Mouse (Mus musculus) embryonic facial prominence, embryonic 15.5 days (tissue): ENCODE data around the gene Kcnj15. TPM values are rescaled to one million over a fixed set of nuclear protein-coding genes. Genes with fewer than 3 reads are reported as not detected.

Experiments
- ATAC-seq: fragments of 200-750 bp; cut with Nextera tagmentation; 2 replicates; pipeline ENCODE4 v1.8.0; 2017; ENCODE audit warnings: low read depth, moderate TSS enrichment; ENCODE audit not compliant: insufficient number of reproducible peaks, low FRiP score, low TSS enrichment
- H3K27ac ChIP-seq: fragments of 300-500 bp; sonication (generic); replicated peaks from 2 replicates; pipeline ENCODE4 v1.5.1; 2015; ENCODE audit warnings: mild to moderate bottlenecking, inconsistent platforms
- H3K27me3 ChIP-seq: fragments of 300-500 bp; sonication (generic); 2 replicates; pipeline ENCODE4 v1.6.1; 2015; ENCODE audit warnings: inconsistent platforms
- H3K36me3 ChIP-seq: fragments of 300-500 bp; sonication (generic); 2 replicates; pipeline ENCODE4 v1.6.1; 2015; ENCODE audit warnings: mild to moderate bottlenecking, inconsistent platforms
- H3K4me1 ChIP-seq: fragments of 300-500 bp; sonication (generic); 2 replicates; pipeline ENCODE4 v1.6.1; 2015; ENCODE audit warnings: inconsistent platforms
- H3K4me2 ChIP-seq: fragments of 300-500 bp; sonication (generic); replicated peaks from 2 replicates; pipeline ENCODE4 v1.6.1; 2015; ENCODE audit warnings: mild to moderate bottlenecking, inconsistent platforms
- H3K4me3 ChIP-seq: fragments of 300-500 bp; sonication (generic); replicated peaks from 2 replicates; pipeline ENCODE4 v1.5.1; 2015; ENCODE audit warnings: mild to moderate bottlenecking, inconsistent platforms
- H3K9ac ChIP-seq: fragments of 300-500 bp; sonication (generic); 2 replicates; pipeline ENCODE4 v1.6.1; 2015; ENCODE audit warnings: inconsistent platforms
- H3K9me3 ChIP-seq: fragments of 300-500 bp; sonication (generic); replicated peaks from 2 replicates; pipeline ENCODE4 v1.6.1; 2016; ENCODE audit warnings: inconsistent platforms
- WGBS: fragments of 180-500 bp; shearing (Covaris S2); methylation state at CpG from one replicate; pipeline ENCODE4 v1.1.7; 2015; 5-methylcytosine and 5-hydroxymethylcytosine counted together
- polyA plus RNA-seq: library from polyadenylated mRNA; unstranded; fragments of >200 nt; fragmentation: Nextera tagmentation; extraction: Ambion mirVana; gene quantifications from 2 replicates; pipeline ENCODE4 v1.2.1, GENCODE M21; 2015

The Kcnj15 gene
- 4.4 and 4.7 TPM in 2 replicates for polyA plus RNA-seq

GRCm38 (mm10) chr16:95257266-95257894, at the start of gene Kcnj15:
Kcnj15 (plus strand) TSS chr16:95257558.
- ATAC-seq, result no peak
- H3K9me3 ChIP-seq, result no peaks in the 10 kb centered on the region
- peaks cover 30% of the 10 kb centered on the region for H3K4me1 ChIP-seq
- H3K27me3 ChIP-seq, result no peaks in the 10 kb centered on the region
- no peak within 1 kb of the TSS for H3K9ac ChIP-seq
- WGBS, result 24% methylated on average over 6 of the region's 6 CpGs
- no peaks in the 10 kb centered on the region for H3K36me3 ChIP-seq
- H3K27ac ChIP-seq, result peak within 1 kb of the TSS; percentile 60; the same call in 1 of the 2 replicates
- H3K4me3 ChIP-seq, result peak within 1 kb of the TSS; percentile 23
- H3K4me2 ChIP-seq, result peak within 1 kb of the TSS; percentile 22; the same call in 1 of the 2 replicates

DNA sequence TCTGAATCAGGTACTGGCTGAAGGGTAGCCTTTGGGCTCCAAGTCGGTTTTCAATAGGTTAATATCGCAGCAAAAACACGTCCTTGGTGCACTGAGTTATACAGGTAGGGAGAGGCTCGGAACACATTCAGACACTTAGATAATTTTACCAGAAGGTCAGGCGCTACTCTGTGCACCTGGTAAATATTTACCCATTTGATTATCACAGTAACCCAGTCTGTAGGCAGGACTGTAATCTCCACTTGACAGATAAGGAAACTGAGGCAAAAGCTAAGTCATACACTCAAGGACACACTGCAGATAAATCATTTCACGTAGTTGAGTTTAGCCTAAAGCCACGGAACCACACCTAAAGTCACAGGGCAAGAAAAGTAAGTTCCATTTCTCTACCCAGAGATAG, 49.1 kb upstream of the Kcnj15 start:
- no peak overlapping the region for H3K9ac ChIP-seq
- no peaks in the 10 kb centered on the region for H3K36me3 ChIP-seq
- no peaks in the 10 kb centered on the region for H3K9me3 ChIP-seq
- no peak overlapping the region for H3K4me3 ChIP-seq
- WGBS, result 82% methylated on average over 7 of the region's 7 CpGs
- ATAC-seq, result no peak
- no peaks in the 10 kb centered on the region for H3K27me3 ChIP-seq
- no peaks in the 10 kb centered on the region for H3K4me1 ChIP-seq
- H3K27ac ChIP-seq, result no peak overlapping the region
- no peak overlapping the region for H3K4me2 ChIP-seq

DNA sequence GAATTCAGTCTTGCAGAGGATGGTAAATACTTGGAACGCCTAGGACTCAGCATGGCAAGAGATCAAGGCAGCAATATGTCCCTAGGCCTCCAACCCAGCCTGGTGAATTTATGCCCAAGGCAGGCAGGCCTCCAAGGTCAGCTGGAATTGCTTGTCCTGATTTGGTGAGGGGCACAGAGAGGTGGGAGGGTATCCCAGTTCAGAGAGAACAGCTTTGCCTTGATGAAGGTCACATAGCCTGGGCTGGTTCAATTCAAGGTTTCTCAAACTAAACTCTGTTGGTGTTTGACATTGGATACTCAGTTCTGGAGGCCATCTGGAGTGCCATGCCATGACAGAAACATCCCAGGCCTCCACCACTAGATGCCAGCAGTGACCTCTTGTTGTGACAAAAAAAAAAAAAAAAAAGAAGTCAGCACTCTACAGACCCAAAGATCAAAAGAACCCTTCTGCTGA, 48.3 kb upstream of the Kcnj15 start:
- Histone ChIP-seq H3K4me3 (no peak overlapping the region), H3K27me3 (no peaks in the 10 kb centered on the region), H3K36me3 (no peaks in the 10 kb centered on the region), H3K9ac (no peak overlapping the region), H3K9me3 (no peaks in the 10 kb centered on the region), H3K4me1 (no peaks in the 10 kb centered on the region), H3K4me2 (no peak overlapping the region), H3K27ac (no peak overlapping the region)
- WGBS, result 32% methylated on average over 1 of the region's 1 CpGs
- no peak for ATAC-seq

DNA sequence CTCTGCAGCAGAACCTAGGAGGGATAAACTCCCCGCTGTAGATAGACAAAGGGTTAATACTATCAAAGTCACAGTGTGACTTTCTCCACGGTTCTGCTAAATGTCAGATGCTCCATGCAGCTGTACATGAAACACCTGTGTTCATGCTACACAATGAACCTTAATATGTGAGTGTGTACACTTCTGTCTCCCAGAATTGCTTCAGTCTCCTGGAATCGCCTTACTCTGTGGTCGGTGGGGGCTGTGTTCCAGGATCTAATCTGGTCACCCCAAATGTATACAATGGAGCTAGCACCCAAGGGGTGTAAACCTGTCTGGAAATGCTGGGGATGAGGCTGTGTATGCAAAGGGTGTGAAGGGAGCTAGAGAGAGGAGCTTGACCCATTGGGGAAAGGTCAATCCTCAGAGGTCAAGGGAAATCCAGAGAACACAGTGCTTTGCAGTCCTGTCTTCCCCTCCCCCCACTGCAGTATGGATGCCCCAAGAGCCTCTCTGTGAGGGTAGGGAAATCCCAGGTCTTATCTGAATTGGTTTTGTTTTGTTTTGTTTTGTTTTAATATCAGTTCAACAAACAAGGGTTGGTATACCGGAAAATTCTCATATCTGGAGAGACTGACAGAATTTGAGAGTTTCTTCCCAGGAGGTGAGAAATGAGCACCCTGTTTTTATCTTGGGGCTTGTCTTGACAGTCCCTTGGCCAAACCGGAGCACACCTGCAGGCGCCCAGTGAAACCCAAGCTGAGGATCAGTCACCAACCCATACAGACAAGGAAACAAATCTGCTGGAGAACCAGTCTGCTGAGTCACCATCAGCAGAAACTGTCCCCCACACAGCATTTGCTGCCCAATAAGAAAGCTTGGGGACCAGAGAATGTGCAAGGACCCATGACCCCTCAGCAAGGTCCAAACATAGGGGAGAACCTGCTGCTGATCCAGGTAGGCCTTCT, 42.8 kb upstream of the Kcnj15 start:
- Histone ChIP-seq H3K27ac (no peak overlapping the region), H3K9me3 (no peaks in the 10 kb centered on the region), H3K4me3 (no peak overlapping the region), H3K27me3 (no peaks in the 10 kb centered on the region), H3K9ac (no peak overlapping the region), H3K4me1 (no peaks in the 10 kb centered on the region), H3K36me3 (no peaks in the 10 kb centered on the region), H3K4me2 (no peak overlapping the region)
- 66% methylated on average over 7 of the region's 7 CpGs for WGBS
- ATAC-seq, result no peak

DNA sequence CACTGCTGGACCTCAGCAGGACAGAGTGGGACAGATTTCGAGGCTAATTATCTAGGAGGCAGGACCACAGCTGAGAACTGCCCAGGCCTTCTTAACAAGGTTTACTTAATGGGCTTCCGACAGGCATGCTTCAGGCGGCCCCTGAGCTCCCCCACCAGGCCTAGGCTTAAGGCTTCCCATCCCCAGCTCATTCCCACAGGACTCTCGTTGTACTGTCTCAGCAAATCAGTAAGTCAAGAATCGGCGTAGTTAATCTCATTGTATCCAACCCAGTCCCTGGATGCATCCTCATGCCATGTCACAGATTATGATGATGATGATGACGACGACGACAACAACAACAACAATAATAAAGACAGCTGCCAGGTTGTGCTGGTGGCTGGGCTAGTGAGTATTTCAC, 41.6 kb upstream of the Kcnj15 start:
- no peak overlapping the region for H3K4me3 ChIP-seq
- no peak overlapping the region for H3K9ac ChIP-seq
- 75% methylated on average over 9 of the region's 9 CpGs for WGBS
- no peak overlapping the region for H3K27ac ChIP-seq
- H3K27me3 ChIP-seq, result no peaks in the 10 kb centered on the region
- H3K4me2 ChIP-seq, result no peak overlapping the region
- no peaks in the 10 kb centered on the region for H3K36me3 ChIP-seq
- H3K4me1 ChIP-seq, result no peaks in the 10 kb centered on the region; the same call in 1 of the 2 replicates
- no peaks in the 10 kb centered on the region for H3K9me3 ChIP-seq
- ATAC-seq, result no peak

- no peak overlapping the region for H3K4me3 ChIP-seq
- H3K4me2 ChIP-seq, result no peak overlapping the region
- WGBS, result 89% methylated on average over 7 of the region's 7 CpGs
- H3K9me3 ChIP-seq, result no peaks in the 10 kb centered on the region
- H3K27ac ChIP-seq, result no peak overlapping the region
- no peak overlapping the region for H3K9ac ChIP-seq
- no peaks in the 10 kb centered on the region for H3K36me3 ChIP-seq
- H3K27me3 ChIP-seq, result no peaks in the 10 kb centered on the region
- H3K4me1 ChIP-seq, result peaks cover 5% of the 10 kb centered on the region; the same call in 1 of the 2 replicates
- no peak for ATAC-seq
These were observed 41.0 kb upstream of the Kcnj15 start for GRCm38 (mm10) chr16:95216346-95216745.

GRCm38 (mm10) chr16:95216824-95217223, 40.5 kb upstream of the Kcnj15 start:
- Histone ChIP-seq H3K36me3 (no peaks in the 10 kb centered on the region), H3K4me1 (peaks cover 10% of the 10 kb centered on the region; the same call in 1 of the 2 replicates), H3K27ac (no peak overlapping the region), H3K27me3 (no peaks in the 10 kb centered on the region), H3K9me3 (no peaks in the 10 kb centered on the region), H3K9ac (no peak overlapping the region), H3K4me2 (no peak overlapping the region), H3K4me3 (no peak overlapping the region)
- 77% methylated on average over 5 of the region's 5 CpGs for WGBS
- no peak for ATAC-seq

DNA sequence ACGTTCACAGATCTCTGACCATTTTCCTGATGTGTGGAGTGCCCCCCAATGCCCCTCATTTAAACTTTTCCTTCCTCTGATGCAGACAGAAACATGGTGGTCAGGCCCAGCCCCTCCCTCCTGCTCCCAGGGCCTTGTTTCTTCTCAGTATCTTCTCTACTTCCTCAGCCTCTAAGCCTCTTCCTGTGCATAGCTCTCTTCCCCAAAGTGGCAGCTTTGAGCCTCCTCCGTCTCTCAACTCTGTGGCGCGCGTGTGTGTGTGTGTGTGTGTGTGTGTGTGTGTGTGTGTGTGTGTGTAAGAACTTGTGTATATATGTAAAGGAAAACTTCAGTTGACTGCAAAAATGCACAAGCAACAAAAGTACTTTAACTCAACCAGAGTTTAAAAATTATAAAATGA, 38.6 kb upstream of the Kcnj15 start:
- Histone ChIP-seq H3K36me3 (no peaks in the 10 kb centered on the region), H3K4me2 (no peak overlapping the region), H3K27ac (no peak overlapping the region), H3K9me3 (no peaks in the 10 kb centered on the region), H3K9ac (no peak overlapping the region), H3K27me3 (no peaks in the 10 kb centered on the region), H3K4me1 (peaks cover 12% of the 10 kb centered on the region; the same call in 1 of the 2 replicates), H3K4me3 (no peak overlapping the region)
- 68% methylated on average over 5 of the region's 5 CpGs for WGBS
- no peak for ATAC-seq

DNA sequence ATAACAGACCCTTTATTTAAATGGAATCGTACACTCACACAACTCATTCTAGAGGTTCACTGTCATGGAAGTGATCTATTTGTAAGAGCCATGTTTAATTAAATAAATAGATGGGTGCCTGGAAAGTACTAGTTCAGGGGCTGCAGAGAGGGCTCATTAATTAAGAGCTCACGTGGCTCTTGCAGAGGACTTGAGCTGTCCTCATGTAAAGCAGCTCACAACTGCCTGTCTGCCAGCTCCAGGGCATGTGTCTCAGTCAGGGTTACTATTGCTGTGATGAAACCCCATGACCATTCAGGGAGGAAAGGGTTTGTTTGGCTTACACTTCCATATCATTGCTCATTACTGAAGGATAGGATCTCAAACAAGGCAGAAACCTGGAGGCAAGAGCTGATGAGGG, 37.9 kb upstream of the Kcnj15 start:
- Histone ChIP-seq H3K4me2 (no peak overlapping the region), H3K4me3 (no peak overlapping the region), H3K27ac (no peak overlapping the region), H3K4me1 (peaks cover 12% of the 10 kb centered on the region; the same call in 1 of the 2 replicates), H3K9ac (no peak overlapping the region), H3K9me3 (no peaks in the 10 kb centered on the region), H3K36me3 (no peaks in the 10 kb centered on the region), H3K27me3 (no peaks in the 10 kb centered on the region)
- ATAC-seq, result no peak
- 57% methylated on average over 2 of the region's 2 CpGs for WGBS

GRCm38 (mm10) chr16:95221051-95221450, 36.3 kb upstream of the Kcnj15 start:
- Histone ChIP-seq H3K9me3 (no peaks in the 10 kb centered on the region), H3K4me2 (no peak overlapping the region), H3K9ac (no peak overlapping the region), H3K27ac (peak overlapping the region; percentile 63), H3K4me3 (no peak overlapping the region), H3K4me1 (peaks cover 17% of the 10 kb centered on the region), H3K27me3 (no peaks in the 10 kb centered on the region), H3K36me3 (no peaks in the 10 kb centered on the region)
- no peak for ATAC-seq
- WGBS, result 39% methylated on average over 4 of the region's 4 CpGs

DNA sequence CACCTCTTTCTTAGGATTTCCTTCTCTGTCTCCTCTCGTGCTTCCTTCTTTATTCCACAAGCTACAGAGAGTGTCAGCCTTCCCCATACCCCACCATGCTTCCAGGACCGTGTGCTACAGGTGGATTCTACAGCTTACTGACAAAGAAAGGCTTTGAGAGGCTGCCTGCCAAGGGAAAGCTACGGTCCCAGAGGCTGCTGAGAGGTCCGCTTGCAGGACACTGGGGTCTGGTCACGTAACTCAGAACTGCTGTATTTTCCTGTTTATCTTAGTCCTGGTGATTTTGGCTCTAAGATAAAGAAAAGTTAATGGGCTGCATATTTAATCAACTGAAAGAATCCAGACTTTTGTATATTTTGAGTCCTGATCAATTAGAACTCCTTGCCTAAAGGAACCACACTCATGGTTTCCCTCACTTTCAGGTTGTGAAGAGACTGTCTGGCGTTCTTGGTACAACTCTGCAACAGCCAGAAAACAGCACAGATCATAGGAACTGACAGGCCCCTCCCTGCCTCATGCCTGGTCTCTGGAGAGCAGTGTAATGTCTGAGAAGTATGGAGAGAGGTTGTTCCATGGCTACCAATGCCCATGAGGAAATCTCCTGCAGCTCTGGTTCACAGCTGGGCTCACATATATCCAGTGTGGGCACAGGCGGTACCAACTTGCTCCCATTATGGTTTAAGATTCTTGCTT, 35.2 kb upstream of the Kcnj15 start:
- peaks cover 17% of the 10 kb centered on the region for H3K4me1 ChIP-seq
- no peak overlapping the region for H3K9ac ChIP-seq
- no peaks in the 10 kb centered on the region for H3K27me3 ChIP-seq
- no peaks in the 10 kb centered on the region for H3K9me3 ChIP-seq
- H3K27ac ChIP-seq, result peak overlapping the region; percentile 63
- no peak overlapping the region for H3K4me3 ChIP-seq
- 45% methylated on average over 7 of the region's 7 CpGs for WGBS
- no peaks in the 10 kb centered on the region for H3K36me3 ChIP-seq
- no peak for ATAC-seq
- H3K4me2 ChIP-seq, result no peak overlapping the region
